Mouse (Mus musculus) ES-E14 (cell line): ENCODE results near the gene Crls1. TPM values are rescaled to one million over a fixed set of nuclear protein-coding genes. Genes with fewer than 3 reads are reported as not detected.
A peak's percentile ranks its signal among the peaks of the same experiment; 100 is the strongest.

Source experiments
- DNase-seq: peaks from one replicate; pipeline ENCODE4 v3.0.0-alpha.2; 2013; ENCODE audit warnings: low read depth, low spot score
- H3K27ac ChIP-seq: 2 replicates; pipeline ENCODE4 v1.5.1; 2012; ENCODE audit warnings: low read depth, mild to moderate bottlenecking, low read length, moderate library complexity, mixed read lengths; ENCODE audit not compliant: poor library complexity, insufficient read depth, severe bottlenecking
- H3K36me3 ChIP-seq: 2 replicates; pipeline ENCODE4 v1.6.1; 2012; ENCODE audit warnings: mild to moderate bottlenecking, low read length, moderate library complexity, mixed read lengths; ENCODE audit not compliant: control insufficient read depth, poor library complexity, insufficient read depth, severe bottlenecking
- H3K4me1 ChIP-seq, 2 experiments: fragments of 150-350 bp in 1 of 2; sonication (generic) in 1 of 2; 2 replicates each; pipeline ENCODE4 v1.6.1; 2012; ENCODE audit warnings: low read length in 2 of 2, mild to moderate bottlenecking in 1 of 2, mixed read lengths in 1 of 2; ENCODE audit not compliant: control insufficient read depth in 2 of 2, insufficient read depth in 2 of 2, poor library complexity in 1 of 2
- H3K4me3 ChIP-seq, 2 experiments: fragments of 150-350 bp in 1 of 2; sonication (generic) in 1 of 2; 2 replicates each; pipeline ENCODE4 v1.5.1; 2012; ENCODE audit warnings: low read length in 2 of 2, low read depth in 1 of 2, mild to moderate bottlenecking in 1 of 2, mixed read lengths in 1 of 2; ENCODE audit not compliant: insufficient read depth in 1 of 2, poor library complexity in 1 of 2, severe bottlenecking in 1 of 2
- H3K9ac ChIP-seq: 2 replicates; pipeline ENCODE4 v1.6.1; 2012; ENCODE audit warnings: low read depth, mild to moderate bottlenecking, low read length, mixed read lengths; ENCODE audit not compliant: poor library complexity, insufficient read depth, severe bottlenecking
- H3K9me3 ChIP-seq: fragments of 150-350 bp; sonication (generic); 2 replicates; pipeline ENCODE4 v1.6.1; 2012; ENCODE audit warnings: low read depth, mild to moderate bottlenecking, low read length; ENCODE audit not compliant: control insufficient read depth, insufficient read depth
- CHD2 ChIP-seq: IDR thresholded peaks from 2 replicates; pipeline ENCODE4 v1.6.1; 2014; ENCODE audit warnings: mild to moderate bottlenecking, low read depth, low read length, inconsistent platforms
- HCFC1 ChIP-seq: IDR thresholded peaks from 2 replicates; pipeline ENCODE4 v1.6.1; 2012; ENCODE audit warnings: low read length, inconsistent platforms, borderline replicate concordance; ENCODE audit not compliant: insufficient read depth
- MAFK ChIP-seq: IDR thresholded peaks from 2 replicates; pipeline ENCODE4 v1.6.1; 2014; ENCODE audit warnings: mild to moderate bottlenecking, low read depth, low read length, inconsistent platforms; ENCODE audit not compliant: insufficient read depth
- ZC3H11A ChIP-seq: IDR thresholded peaks from 2 replicates; pipeline ENCODE4 v1.6.1; 2012; ENCODE audit warnings: low read depth, mild to moderate bottlenecking, inconsistent platforms, low read length, borderline replicate concordance
- ZNF384 ChIP-seq: IDR thresholded peaks from 2 replicates; pipeline ENCODE4 v1.6.1; 2012; ENCODE audit warnings: low read depth, low read length, inconsistent platforms
- in situ Hi-C, 2 experiments: fragments of 600-800 bp; cut with MboI; formaldehyde crosslinking; loops; one replicate each; pipeline ENCODE4 v1.15.1; 2025; ENCODE audit warnings: low sequenced_read_pairs in 2 of 2, inconsistent platforms in 1 of 2; ENCODE audit not compliant: unreplicated experiment in 2 of 2
- total RNA-seq: library from RNA; depleted of rRNA; stranded (reverse); fragments of 300-350 nt; gene quantifications from 2 replicates; pipeline ENCODE4 v1.2.3, GENCODE M21; 2012

The Crls1 gene
- total RNA-seq, 1 experiment: 29.1 TPM

DNA sequence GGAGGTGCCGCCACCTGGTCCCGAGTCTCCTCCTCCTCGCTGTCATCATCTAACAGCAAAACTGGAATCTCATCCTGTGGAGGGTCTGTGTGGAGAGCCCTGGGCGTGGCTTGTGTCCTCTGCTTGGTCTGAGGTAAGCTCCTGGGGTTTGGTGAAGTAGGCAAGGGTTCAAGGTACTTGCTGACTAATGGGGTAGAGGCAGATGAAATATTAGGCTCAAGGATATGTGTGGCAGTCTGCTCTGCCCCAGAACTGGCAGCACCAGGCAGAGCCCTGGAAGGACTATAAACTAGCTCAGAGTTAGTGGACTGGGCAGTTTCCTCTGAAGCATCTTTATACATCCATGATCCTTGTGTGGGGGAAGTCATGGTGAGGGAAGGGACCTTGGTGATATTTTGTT is 23.8 kb downstream of the Crls1 start:
- H3K9me3 ChIP-seq: no peaks in the 10 kb centered on the region
- DNase-seq: no peak
- no peak overlapping the region for H3K4me3 ChIP-seq
- in situ Hi-C loops: no loop called here
- H3K36me3 ChIP-seq: peaks cover 8% of the 10 kb centered on the region; the same call in 1 of the 2 replicates
- H3K27ac ChIP-seq: no peak overlapping the region
- H3K4me1 ChIP-seq: no peaks in the 10 kb centered on the region
- no peak for TF ChIP-seq ZNF384
- TF ChIP-seq ZC3H11A: no peak
- TF ChIP-seq MAFK: no peak
- no peak for TF ChIP-seq CHD2
- no peak for TF ChIP-seq HCFC1
- no peak overlapping the region for H3K9ac ChIP-seq

DNA sequence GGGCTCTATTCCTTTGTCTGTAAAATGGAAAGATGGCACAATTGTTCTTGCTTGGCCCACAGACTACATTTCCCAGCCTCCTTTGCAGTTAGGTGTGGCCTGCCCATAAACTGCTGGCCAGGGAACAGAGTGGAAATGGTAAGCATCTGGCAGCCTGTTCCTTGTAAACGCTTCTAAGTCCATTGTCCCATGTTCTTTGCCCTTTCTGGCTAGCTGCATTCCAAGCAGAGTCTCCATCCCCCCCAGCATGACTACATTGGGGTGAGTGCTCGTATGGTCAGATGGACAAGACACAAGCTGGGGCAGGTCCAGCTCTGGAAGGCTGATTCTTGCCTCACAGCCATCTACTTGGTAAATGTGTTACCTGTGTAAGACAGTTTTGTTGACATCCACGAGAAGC is 25.2 kb downstream of the Crls1 start:
- in situ Hi-C loops: no loop called here
- H3K9ac ChIP-seq: no peak overlapping the region
- TF ChIP-seq HCFC1 (peak; percentile 63; the same call in 1 of the 2 replicates), ZNF384 (no peak), ZC3H11A (no peak)
- H3K4me1 ChIP-seq: no peaks in the 10 kb centered on the region
- no peak overlapping the region for H3K4me3 ChIP-seq
- peaks cover 14% of the 10 kb centered on the region; the same call in 1 of the 2 replicates for H3K36me3 ChIP-seq
- H3K27ac ChIP-seq: no peak overlapping the region
- DNase-seq: no peak
- no peaks in the 10 kb centered on the region for H3K9me3 ChIP-seq

DNA sequence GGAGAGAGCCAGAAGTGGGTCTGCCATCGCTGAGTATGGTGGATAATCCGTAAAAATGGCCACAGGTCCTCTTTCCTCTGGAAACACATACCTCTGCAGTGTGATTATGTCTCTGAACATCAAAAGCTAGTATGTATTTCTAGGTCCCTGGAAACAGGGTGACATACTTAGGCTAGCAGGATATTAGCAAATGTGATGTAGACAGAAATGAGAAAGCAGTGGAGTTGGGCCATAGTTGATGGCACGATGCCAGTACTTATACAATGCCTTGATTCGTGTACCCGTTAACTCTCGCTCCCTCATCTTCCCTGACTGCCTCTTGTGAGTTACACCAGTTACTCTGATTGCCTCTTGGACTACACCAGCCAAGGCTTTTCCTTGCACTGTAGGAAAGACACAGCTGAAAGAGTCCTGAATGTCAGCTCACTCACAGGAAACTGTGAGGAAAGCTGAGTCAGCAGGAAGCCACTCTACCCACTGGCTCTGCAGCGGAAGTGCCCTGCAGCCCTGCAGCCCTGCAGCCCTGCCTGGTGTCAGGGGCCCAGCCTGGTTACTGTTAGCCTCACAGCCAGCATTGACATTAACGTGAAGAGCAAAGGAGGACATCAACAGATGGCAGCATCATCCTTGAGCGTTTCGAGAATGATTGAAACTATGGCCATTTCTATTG is 27.3 kb downstream of the Crls1 start:
- peak; percentile 80 for TF ChIP-seq MAFK
- TF ChIP-seq HCFC1: no peak

DNA sequence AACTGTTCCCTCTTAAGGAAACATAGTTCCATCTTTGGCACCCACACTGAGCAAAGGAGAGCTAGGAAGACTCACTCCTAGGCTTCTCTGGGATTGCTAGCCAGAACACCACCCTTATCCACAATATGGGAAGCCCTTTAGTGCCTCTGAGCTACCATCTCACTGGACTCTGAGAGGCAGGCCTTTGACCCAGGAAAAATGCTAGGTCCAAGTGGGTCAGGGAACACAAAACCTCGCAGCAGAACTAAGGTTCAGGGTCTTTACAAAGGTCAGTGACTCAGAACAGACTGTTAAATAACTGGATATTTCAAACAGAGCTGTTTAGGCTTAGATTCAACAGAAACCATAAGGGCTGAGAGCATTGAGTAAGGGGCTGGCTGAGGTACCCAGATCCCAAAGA is 30.5 kb downstream of the Crls1 start:
- in situ Hi-C loops: no loop called here
- no peak for DNase-seq
- TF ChIP-seq MAFK (no peak), ZNF384 (no peak), HCFC1 (no peak), ZC3H11A (no peak), CHD2 (no peak)

More for the DNA sequence above, 27.3 kb downstream of the Crls1 start:
- no peak for DNase-seq
- no peak overlapping the region for H3K4me3 ChIP-seq
- H3K36me3 ChIP-seq: peaks cover 17% of the 10 kb centered on the region; the same call in 1 of the 2 replicates
- no peak overlapping the region for H3K27ac ChIP-seq
- peaks cover 2 to 4% of the 10 kb centered on the region in 2 experiments; a peak in 3 of 4 replicates for H3K4me1 ChIP-seq
- in situ Hi-C loops: no loop called here
- no peak overlapping the region for H3K9ac ChIP-seq
- no peaks in the 10 kb centered on the region for H3K9me3 ChIP-seq

More for the DNA sequence above, 30.5 kb downstream of the Crls1 start:
- no peak overlapping the region for H3K9ac ChIP-seq
- peaks cover 12% of the 10 kb centered on the region; the same call in 1 of the 2 replicates for H3K36me3 ChIP-seq
- no peak overlapping the region for H3K27ac ChIP-seq
- H3K9me3 ChIP-seq: no peaks in the 10 kb centered on the region
- H3K4me3 ChIP-seq: no peak overlapping the region
- H3K4me1 ChIP-seq: peaks cover 7 to 11% of the 10 kb centered on the region in 2 experiments
